Mouse (Mus musculus) heart, postnatal 14 days (tissue): ENCODE data around the gene Mcl1. TPM values are rescaled to one million over a fixed set of nuclear protein-coding genes. Genes with fewer than 3 reads are reported as not detected.
A peak's percentile ranks its signal among the peaks of the same experiment; 100 is the strongest.
"Not testable (repeated sequence)": the region's sequence is repeated elsewhere in the genome, so short reads cannot be mapped to it uniquely, and the experiment has no call there.

ENCODE experiments used
- DNase-seq, 2 experiments: peaks; one replicate each; pipeline ENCODE4 v3.0.0; 2021 to 2022
- intact Hi-C: fragments of 180-260 bp; cut with DNase I; formaldehyde crosslinking; loops from one replicate; pipeline ENCODE4 v1.15.1; 2025
- total RNA-seq, 2 experiments: library from RNA; stranded (reverse); gene quantifications; 2 replicates each; pipeline ENCODE4 v1.2.3; 2021

Mcl1 gene
- total RNA-seq, 2 experiments from 2014 or later, result 161 to 165 TPM

GRCm38 (mm10) chr3:95679551-95679950 lies 21.0 kb downstream of the Mcl1 start:
- no peak for DNase-seq
- intact Hi-C loops, result loop anchor here (2.0 to 5.0 kb wide), 2 partner anchors 21 to 93 kb away; no protein-coding TSS in a partner anchor

DNA sequence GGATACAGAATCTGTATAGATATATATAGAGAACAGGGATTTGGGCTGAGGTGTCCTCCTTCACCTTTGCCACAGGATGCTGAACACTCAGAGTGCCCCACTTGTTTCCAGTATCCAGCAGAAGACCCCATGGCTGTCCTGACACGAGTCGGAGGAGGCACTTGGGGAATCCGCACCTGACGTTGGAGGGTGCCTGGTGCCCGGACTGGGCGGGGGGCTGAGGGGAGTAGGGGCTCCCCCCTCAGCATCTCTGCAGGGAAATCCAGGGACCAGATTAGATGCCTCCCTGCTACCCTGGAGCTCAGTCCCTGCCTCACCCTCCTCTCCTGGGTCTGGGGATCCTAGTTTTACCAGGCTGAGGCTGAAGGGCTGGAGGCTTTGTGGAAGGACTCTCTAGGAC lies 22.1 kb downstream of the Mcl1 start:
- DNase-seq, result no peak
- intact Hi-C loops, result loop anchor here (5.0 kb wide), 1 partner anchor 82 kb away; the partner anchor contains the start of gene Tars2

GRCm38 (mm10) chr3:95681365-95681764 lies 22.8 kb downstream of the Mcl1 start:
- intact Hi-C loops, result loop anchor here (5.0 kb wide), 1 partner anchor 81 kb away; the partner anchor contains the start of gene Tars2
- DNase-seq, result no peak

DNA sequence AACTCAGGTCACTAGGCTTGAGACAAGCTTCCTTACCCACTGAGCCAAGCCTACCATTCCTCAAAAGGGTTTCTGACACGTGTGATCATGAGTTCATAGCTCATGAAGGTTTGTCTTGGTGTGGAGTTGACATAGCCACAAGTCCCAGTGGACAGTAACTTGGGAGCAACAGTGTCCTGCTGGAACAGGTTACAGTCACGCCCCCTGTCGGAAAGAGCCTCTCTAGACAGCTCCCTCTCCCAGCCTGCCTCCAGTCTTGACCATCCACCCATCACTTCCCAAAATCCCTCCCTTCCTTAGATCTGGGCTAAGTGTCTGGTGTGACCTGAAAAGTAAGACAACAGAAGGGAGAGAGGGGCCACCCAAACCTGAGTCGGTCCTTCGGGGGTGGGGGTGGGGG lies 24.3 kb downstream of the Mcl1 start:
- DNase-seq, result no peak
- intact Hi-C loops, result loop anchor here (5.0 kb wide), 1 partner anchor 79 kb away; the partner anchor contains the start of gene Tars2

DNA sequence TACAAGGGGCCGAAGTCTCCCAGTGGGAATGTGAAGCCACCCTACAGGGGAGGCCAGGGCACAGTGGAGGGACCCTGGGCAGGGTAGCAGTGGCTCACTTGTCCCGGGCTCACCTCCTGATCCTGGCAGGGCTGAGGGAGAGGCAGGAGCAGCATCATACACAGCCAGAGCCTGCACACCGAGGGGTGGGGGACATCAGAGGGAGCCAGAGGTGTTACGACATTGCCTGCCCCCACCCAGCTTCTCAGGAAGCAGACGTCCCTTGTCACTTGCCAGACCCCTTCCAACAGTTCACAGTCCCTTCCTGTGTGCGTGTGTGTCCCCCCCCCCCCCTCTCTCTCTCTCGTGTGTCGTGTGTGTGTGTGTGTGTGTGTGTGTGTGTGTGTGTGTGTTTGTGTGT lies 26.3 kb downstream of the Mcl1 start:
- DNase-seq, result no peak
- intact Hi-C loops, result loop anchor here (5.0 kb wide), 1 partner anchor 77 kb away; the partner anchor contains the start of gene Tars2

DNA sequence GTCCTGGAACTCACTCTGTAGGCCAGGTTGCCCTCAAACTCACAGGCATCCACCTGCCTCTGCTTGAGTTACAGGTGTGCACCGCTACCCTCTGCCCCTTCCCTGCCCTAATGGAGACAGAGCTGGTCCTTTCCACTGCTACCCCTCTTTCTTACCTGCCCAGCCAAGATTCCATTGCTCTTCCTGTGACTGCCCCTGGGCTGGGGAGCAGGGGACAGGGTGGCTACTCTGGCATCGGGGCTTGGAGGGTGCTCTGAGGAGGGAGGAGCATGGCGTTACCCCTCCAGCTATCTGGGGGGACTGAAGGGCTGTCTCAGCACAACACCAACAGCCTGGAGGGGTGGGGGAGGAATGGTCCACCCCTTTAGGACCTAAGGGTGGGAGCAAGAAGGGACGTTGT lies 26.7 kb downstream of the Mcl1 start:
- intact Hi-C loops, result no loop called here
- no peak for DNase-seq

DNA sequence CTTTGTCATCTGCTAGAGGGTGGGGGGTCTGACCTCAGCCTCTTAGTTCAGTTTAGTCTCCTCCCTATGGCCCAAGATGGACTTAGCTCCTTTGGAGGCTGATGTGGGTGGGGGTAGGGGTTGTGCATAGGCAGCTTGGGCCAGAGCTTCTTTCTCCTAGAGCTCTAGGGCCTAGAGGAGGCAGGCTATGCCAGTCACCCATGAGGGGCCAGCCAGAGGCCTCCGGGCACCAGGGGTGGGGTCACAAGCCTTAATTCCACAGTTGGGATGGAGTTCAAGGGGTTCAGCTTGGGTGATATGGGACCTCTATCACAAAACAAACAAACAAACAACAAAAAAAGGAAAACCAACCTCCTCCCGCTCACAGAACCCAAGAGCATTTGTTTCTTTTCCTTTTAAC lies 27.1 kb downstream of the Mcl1 start:
- peak in 1 of 2 experiments; percentile 5 for DNase-seq
- intact Hi-C loops, result no loop called here

DNA sequence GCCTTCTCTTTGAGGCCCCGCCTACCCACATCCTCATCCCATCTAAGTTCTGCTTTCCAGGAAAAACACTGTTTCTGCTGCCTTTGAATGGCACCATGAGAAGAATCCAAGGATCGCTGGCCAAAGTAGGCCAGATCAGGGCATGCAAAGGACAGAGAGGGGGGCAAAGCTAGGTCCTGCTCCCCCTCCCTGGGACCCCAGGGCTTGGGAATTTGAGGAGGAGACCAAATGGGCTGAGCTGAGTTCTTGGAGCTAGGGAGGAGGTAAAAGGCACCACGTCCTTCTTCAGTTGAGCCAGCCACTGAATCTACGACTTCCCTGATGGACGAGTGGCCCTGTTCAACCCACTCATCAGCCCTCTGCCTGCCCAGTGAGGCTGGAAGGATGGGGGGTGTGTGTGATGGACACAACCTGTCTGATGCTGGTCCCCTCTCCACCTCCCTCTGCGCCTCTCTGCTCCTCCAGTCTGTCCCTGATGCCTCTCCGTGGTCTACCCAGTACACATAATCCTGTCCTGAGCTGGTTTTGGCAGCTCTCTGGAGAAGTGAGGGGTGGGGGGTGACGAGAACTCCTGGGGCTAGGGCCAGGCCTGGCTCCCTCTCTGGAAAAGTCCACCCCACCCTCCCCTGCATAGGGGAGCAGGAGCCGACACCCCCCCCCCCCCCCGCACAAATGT lies 28.0 kb downstream of the Mcl1 start:
- DNase-seq, result peak; percentile 20 to 36
- intact Hi-C loops, result no loop called here

DNA sequence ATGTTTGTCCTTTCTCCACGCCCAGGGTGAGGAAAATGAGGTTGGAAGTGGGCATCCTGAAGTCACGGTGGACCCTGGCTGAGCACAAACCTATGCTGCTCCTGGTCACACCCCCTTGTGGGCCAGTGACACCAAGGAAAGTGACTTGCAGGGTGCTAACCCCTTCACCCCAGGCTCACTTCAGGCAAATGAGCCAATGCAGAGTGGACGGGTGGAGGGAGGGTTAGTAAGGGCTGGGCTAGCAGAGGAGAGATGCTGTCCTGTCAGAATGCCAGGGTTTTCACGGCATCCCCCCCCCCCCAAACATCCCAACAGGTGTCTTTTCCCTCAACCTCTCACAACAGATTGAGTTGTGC lies 28.6 kb downstream of the Mcl1 start:
- intact Hi-C loops, result no loop called here

GRCm38 (mm10) chr3:95687524-95688421 lies 29.2 kb downstream of the Mcl1 start, which contains the start of gene Adamtsl4:
Gene Adamtsl4 (minus strand): TSS chr3:95687917.
- intact Hi-C loops, result no loop called here
- DNase-seq, result peak; percentile 85 to 89

More for the DNA sequence above, 28.6 kb downstream of the Mcl1 start:
- DNase-seq, result peak in 1 of 2 experiments; percentile 27

- DNase-seq, result peak; percentile 8 to 53
- intact Hi-C loops, result no loop called here
Observed at GRCm38 (mm10) chr3:95689171-95689915, 30.8 kb downstream of the Mcl1 start.

- intact Hi-C loops, result no loop called here
- no peak for DNase-seq
Observed at GRCm38 (mm10) chr3:95689940-95690339, 31.4 kb downstream of the Mcl1 start.

DNA sequence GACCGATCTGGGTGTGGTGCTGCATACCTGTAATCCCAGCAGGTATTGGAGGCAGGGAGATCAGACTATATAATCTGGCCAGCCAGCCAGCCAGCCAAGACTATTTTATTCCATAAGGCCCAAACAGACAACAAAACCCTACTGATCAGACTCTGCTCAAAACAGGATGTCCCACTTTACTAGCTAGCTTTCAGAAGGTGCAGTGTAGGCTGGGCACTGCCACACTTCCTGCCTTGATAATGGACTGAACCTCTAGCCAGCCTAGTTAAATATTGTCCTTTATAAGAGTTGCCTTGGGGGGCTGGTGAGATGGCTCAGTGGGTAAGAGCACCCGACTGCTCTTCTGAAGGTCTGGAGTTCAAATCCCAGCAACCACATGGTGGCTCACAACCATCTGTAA lies 32.0 kb downstream of the Mcl1 start:
- intact Hi-C loops, DNase-seq: not testable (repeated sequence)

- peak in 1 of 2 experiments; percentile 22 for DNase-seq
- intact Hi-C loops, result no loop called here
Observed at GRCm38 (mm10) chr3:95692677-95693076, 34.1 kb downstream of the Mcl1 start.

DNA sequence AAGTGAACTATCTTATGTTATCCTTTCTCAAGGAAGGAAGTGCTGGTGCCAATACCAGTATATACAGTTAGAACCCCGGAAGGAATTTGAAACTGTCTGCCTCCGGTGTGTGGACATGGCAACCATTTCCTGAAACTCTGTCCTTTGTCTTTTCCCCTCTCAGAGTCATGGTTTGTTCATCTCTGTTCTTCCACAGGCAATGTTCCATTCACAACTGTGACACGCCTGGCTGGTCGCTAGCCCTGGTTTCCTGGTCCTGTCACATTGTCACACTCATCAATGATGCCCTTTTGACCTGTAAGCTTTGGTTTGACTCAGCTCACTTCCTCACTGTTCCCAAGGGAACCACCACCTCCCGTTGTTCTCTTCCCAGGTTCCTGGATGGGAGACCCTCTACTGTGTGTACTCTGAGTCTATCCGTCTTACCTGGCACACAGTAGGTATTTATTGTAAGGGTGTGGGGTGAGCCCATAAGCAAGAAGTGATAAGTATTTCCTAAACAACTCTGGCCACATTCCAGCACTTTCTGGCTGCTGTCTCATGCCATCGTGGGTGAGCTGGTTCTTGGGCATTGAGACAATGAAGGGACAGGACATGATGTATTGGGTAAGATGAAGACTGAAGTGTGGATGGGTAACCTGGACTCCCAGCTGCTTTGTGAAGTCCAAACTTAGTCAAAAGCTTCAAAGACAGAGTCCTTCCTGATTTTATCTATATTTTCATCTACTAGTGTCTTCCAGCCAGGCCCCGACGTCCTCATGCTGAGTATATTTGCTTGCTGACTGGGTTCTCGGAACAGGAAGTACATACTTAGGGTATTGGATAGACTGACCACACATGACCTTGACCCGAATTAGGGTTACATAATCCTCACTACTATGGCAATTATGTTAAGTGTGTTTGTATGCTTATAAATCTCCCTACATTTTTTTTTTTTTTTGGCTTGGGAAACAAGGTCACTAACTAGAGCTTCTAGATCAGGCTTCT lies 35.5 kb downstream of the Mcl1 start:
- intact Hi-C loops, result no loop called here
- DNase-seq, result peak in 1 of 2 experiments; percentile 4

DNA sequence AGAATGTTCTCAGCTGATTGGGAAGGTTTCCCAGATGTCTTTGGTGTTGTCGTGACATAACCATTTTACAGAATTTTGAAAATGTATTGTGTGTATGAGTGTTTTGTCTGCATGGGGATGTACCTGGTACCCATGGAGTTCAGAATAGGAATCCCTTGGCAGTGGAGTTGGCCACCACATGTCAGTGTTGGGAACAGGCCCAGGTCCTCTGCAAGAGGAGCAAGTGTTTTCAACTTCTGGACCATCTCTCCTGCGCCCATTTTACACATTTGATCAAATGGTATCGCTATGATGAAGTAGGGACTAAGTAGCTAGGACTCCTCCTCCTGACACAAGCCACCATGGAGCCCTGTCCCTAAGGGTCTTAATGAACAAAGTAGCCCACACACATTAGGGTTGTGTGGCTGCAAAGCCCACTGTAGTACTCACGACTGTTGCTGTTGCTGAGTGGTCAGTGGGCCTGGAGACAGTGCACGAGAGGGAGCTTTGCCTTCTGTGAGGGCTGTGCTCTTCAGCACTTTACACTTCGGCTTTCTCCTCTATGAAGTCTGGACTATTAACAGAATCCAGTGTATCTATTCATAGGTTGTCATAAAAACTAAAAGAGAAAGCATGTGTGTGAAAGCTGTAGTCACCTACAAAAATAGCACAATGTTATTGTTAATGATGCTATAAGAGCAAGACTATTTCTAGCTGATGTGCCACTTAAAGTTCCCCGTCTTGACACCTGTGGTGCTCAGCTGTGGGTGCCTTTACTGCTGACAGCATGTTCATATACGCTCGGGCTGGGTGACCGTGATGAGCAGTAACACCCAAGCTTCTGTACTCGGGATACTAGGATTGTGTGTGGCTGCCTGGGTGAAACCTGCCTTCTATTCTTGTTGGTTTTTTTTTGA lies 36.5 kb downstream of the Mcl1 start:
- DNase-seq, result peak in 1 of 2 experiments; percentile 27
- intact Hi-C loops, result no loop called here

- DNase-seq, result no peak
- intact Hi-C loops, result no loop called here
Observed at GRCm38 (mm10) chr3:95695796-95696195, 37.2 kb downstream of the Mcl1 start.

DNA sequence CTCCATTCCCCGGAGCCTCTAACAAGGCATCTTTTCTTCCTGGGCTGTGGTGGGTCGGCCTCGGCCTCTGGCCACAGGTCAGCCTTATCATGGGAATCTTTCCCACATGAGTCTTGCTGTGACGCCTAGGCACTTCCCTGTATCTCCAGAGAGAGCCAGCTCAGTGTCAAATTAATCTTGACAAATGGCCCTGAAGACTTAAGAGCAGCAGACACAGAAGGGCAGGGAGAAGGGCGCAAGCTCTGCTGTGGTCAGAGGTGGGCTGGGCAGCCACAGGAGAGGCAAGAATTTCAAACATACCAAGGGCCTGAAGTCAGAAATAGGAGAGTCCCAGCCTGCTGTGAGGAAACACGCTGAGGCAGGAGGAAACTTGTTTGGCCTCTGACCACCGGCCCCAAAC lies 37.8 kb downstream of the Mcl1 start:
- intact Hi-C loops, result no loop called here

More for the DNA sequence above, 37.8 kb downstream of the Mcl1 start:
- DNase-seq, result peak in 1 of 2 experiments; percentile 4
